Mouse (Mus musculus) regulatory T cell (primary cell): ENCODE measurements around the gene Hck.

Experiments used
- in situ Hi-C: fragments of 300-600 bp; cut with MboI, MseI; formaldehyde crosslinking; loops from one replicate; pipeline ENCODE4 v1.15.1; 2025; ENCODE audit warnings: high pct_unique_total_duplicates

Hck gene

DNA sequence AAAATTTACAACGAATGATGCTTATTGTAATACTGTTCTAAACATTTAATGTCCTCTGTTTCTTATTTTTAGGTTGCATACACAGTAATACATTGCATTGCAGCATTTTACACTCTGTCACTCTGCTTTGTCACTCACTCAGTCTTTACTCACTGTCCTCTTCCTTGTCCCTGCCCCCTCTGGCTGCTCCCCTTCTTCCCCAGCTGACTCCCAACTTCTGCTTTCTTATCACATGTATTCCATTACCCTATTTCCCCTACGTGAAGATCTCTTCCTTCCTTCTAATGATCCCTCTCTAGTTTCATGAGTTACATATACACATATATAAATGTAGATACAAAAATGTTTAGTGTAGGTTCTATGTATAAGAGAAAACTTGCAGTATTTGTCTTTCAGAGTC, 90.8 kb downstream of the Hck start:
- in situ Hi-C loops = no loop called here
